Mouse (Mus musculus) c-Kit-positive CD71-positive TER-119-positive erythroid progenitor cells, embryonic 14.5 days (primary cell): ENCODE measurements at regions not wholly inside any gene's neighbourhood (a gene's known extent, or its start where the extent isn't known, plus 50 kb on each side); places are given as distances from the start of the nearest gene placed in this dataset.

Experiments
- DNase-seq: peaks from one replicate; pipeline ENCODE4 v3.0.0-alpha.2; 2013; ENCODE audit warnings: low spot score

- no peak for DNase-seq
Observed at GRCm38 (mm10) chr13:101117311-101117710, 284.1 kb upstream of the Slc30a5 start.

GRCm38 (mm10) chr13:101115296-101115695, 282.1 kb upstream of the Slc30a5 start:
- DNase-seq, result no peak

- DNase-seq, result no peak
Observed at GRCm38 (mm10) chr13:101112176-101112575, 278.9 kb upstream of the Slc30a5 start.

- DNase-seq, result no peak
Observed at GRCm38 (mm10) chr13:101111773-101112172, 278.5 kb upstream of the Slc30a5 start.

GRCm38 (mm10) chr13:101100621-101101020, 267.4 kb upstream of the Slc30a5 start:
- no peak for DNase-seq

GRCm38 (mm10) chr13:101096856-101097255, 263.6 kb upstream of the Slc30a5 start:
- no peak for DNase-seq

- no peak for DNase-seq
Observed at GRCm38 (mm10) chr13:101096221-101096620, 263.0 kb upstream of the Slc30a5 start.

- DNase-seq, result no peak
Observed at GRCm38 (mm10) chr13:101095057-101095831, 262.0 kb upstream of the Slc30a5 start.

- no peak for DNase-seq
Observed at GRCm38 (mm10) chr13:101092743-101093131, 259.5 kb upstream of the Slc30a5 start.

GRCm38 (mm10) chr13:101092033-101092742, 259.0 kb upstream of the Slc30a5 start:
- DNase-seq, result no peak

- DNase-seq, result no peak
Observed at GRCm38 (mm10) chr13:101085182-101085581, 252.0 kb upstream of the Slc30a5 start.

- DNase-seq, result no peak
Observed at GRCm38 (mm10) chr13:101084193-101084592, 251.0 kb upstream of the Slc30a5 start.

- no peak for DNase-seq
Observed at GRCm38 (mm10) chr13:101083416-101083815, 250.2 kb upstream of the Slc30a5 start.

- no peak for DNase-seq
Observed at GRCm38 (mm10) chr13:101068489-101068888, 235.3 kb upstream of the Slc30a5 start.

- DNase-seq, result no peak
Observed at GRCm38 (mm10) chr13:101062582-101062981, 229.4 kb upstream of the Slc30a5 start.

- DNase-seq, result no peak
Observed at GRCm38 (mm10) chr13:101061233-101062144, 228.3 kb upstream of the Slc30a5 start.

GRCm38 (mm10) chr13:101049511-101049910, 216.3 kb upstream of the Slc30a5 start:
- no peak for DNase-seq

GRCm38 (mm10) chr13:101032594-101032993, 199.4 kb upstream of the Slc30a5 start:
- DNase-seq, result no peak

GRCm38 (mm10) chr13:101026043-101026442, 192.8 kb upstream of the Slc30a5 start:
- no peak for DNase-seq

- no peak for DNase-seq
Observed at GRCm38 (mm10) chr13:101025488-101025887, 192.3 kb upstream of the Slc30a5 start.

GRCm38 (mm10) chr13:101024971-101025370, 191.7 kb upstream of the Slc30a5 start:
- no peak for DNase-seq

GRCm38 (mm10) chr13:101019272-101019676, 186.0 kb upstream of the Slc30a5 start:
- DNase-seq, result no peak
